14 mouse cellular contexts compared by ENCODE assay signal in genomic region chr9:90694051-90694645, GRCm38 (mm10).
DNase-seq lines count a peak whose midpoint lies in the region; ATAC-seq lines count a peak whose summit lies in the region.
"Had no signal": no experiment of that assay in that cellular context is flagged by ENCODE, and none has a peak within 500 bp of the region (broad histone marks: within the 10 kb centered on the region; RNA-seq: fewer than 3 reads in every experiment).

No protein-coding gene starts in this region.

- intact Hi-C loops in left cerebral cortex, postnatal 4 days (cut with DNase I) = loop anchor here (10.0 kb wide), 1 partner anchor 489 kb away; no protein-coding TSS in a partner anchor
- intact Hi-C loops in left cerebral cortex, postnatal 25 days (cut with DNase I) = loop anchor here (10.0 kb wide), 3 partner anchors 431 to 701 kb away; partner anchors contain the start of genes Zic1 and Zic4

- H3K4me1 ChIP-seq in forebrain, embryonic 15.5 days = peaks cover 17% of the 10 kb centered on the region
- H3K4me1 ChIP-seq in midbrain, embryonic 11.5 days (ENCODE audit: control insufficient read depth, insufficient read depth, low read length) = peaks cover 15% of the 10 kb centered on the region
- H3K4me1 ChIP-seq in kidney, embryonic 16.5 days (ENCODE audit: insufficient read depth, low read length) = no peaks in the 10 kb centered on the region
- H3K4me1 ChIP-seq: heart, embryonic 15.5 days; intestine, embryonic 15.5 days; limb, embryonic 12.5 days; megakaryocyte, embryonic 14.5 days had no signal

- H3K27me3 ChIP-seq in forebrain, embryonic 15.5 days = peaks cover 5% of the 10 kb centered on the region; the same call in 1 of the 2 replicates
- peaks cover 13% of the 10 kb centered on the region for H3K27me3 ChIP-seq in midbrain, embryonic 11.5 days (ENCODE audit: control insufficient read depth, insufficient read depth, low read length)
- H3K27me3 ChIP-seq in kidney, embryonic 16.5 days (ENCODE audit: insufficient read depth, low read length) = 0 out of 2 replicates have a peak, but pooled peaks cover 2% of the 10 kb centered on the region
- H3K27me3 ChIP-seq: heart, embryonic 15.5 days; intestine, embryonic 15.5 days; limb, embryonic 12.5 days; megakaryocyte, embryonic 14.5 days had no signal

- no peak overlapping the region for H3K9ac ChIP-seq in forebrain, embryonic 15.5 days (replicated peaks)
- peak overlapping the region; percentile 41; the same call in 1 of the 2 replicates for H3K9ac ChIP-seq in midbrain, embryonic 11.5 days (ENCODE audit: low read length)
- H3K9ac ChIP-seq in kidney, embryonic 16.5 days (replicated peaks; ENCODE audit: low read length) = no peak overlapping the region
- H3K9ac ChIP-seq: heart, embryonic 15.5 days; intestine, embryonic 15.5 days; limb, embryonic 12.5 days; liver, postnatal 0 days had no signal

- peak; percentile 45 for DNase-seq in left cerebral cortex, postnatal 4 days
- DNase-seq in left cerebral cortex, postnatal 25 days (ENCODE audit: low spot score in 2 of 2) = no peak
- peak; percentile 93 for DNase-seq in midbrain, embryonic 11.5 days (ENCODE audit: low spot score, missing footprints)
- DNase-seq in gastrocnemius, postnatal 10 days = no peak
- no peak for DNase-seq in spleen, postnatal 10 days (ENCODE audit: low spot score in 2 of 2)
- DNase-seq in layer of hippocampus, postnatal 36 days = no peak
- DNase-seq: gastrocnemius, postnatal 36 days; liver, postnatal 0 days had no signal

- no peak overlapping the region for H3K4me3 ChIP-seq in forebrain, embryonic 15.5 days
- H3K4me3 ChIP-seq in midbrain, embryonic 11.5 days (ENCODE audit: low read depth, low read length) = no peak overlapping the region
- no peak overlapping the region for H3K4me3 ChIP-seq in kidney, embryonic 16.5 days (ENCODE audit: low read length)
- H3K4me3 ChIP-seq: heart, embryonic 15.5 days; intestine, embryonic 15.5 days; limb, embryonic 12.5 days; megakaryocyte, embryonic 14.5 days had no signal

- no peak overlapping the region for H3K4me2 ChIP-seq in forebrain, embryonic 15.5 days (replicated peaks)
- H3K4me2 ChIP-seq in midbrain, embryonic 11.5 days = peak overlapping the region; percentile 27
- H3K4me2 ChIP-seq in kidney, embryonic 16.5 days (replicated peaks; ENCODE audit: low read depth, low read length) = no peak overlapping the region
- H3K4me2 ChIP-seq: heart, embryonic 15.5 days; intestine, embryonic 15.5 days; limb, embryonic 12.5 days had no signal

- no peaks in the 10 kb centered on the region for H3K36me3 ChIP-seq in forebrain, embryonic 15.5 days
- H3K36me3 ChIP-seq in midbrain, embryonic 11.5 days (ENCODE audit: control insufficient read depth, insufficient read depth, low read length) = no peaks in the 10 kb centered on the region
- no peaks in the 10 kb centered on the region for H3K36me3 ChIP-seq in kidney, embryonic 16.5 days (ENCODE audit: insufficient read depth, low read length)
- H3K36me3 ChIP-seq: heart, embryonic 15.5 days; intestine, embryonic 15.5 days; limb, embryonic 12.5 days had no signal

- no peak for ATAC-seq in forebrain, embryonic 15.5 days (replicated peaks)
- ATAC-seq in midbrain, embryonic 11.5 days (ENCODE audit: low FRiP score) = no peak
- ATAC-seq in kidney, embryonic 16.5 days (ENCODE audit: low FRiP score, low TSS enrichment) = no peak
- ATAC-seq: intestine, embryonic 15.5 days; liver, postnatal 0 days had no signal

- 25% methylated on average over 13 of the region's 13 CpGs for WGBS in forebrain, embryonic 15.5 days
- WGBS in midbrain, embryonic 11.5 days = 30% methylated on average over 13 of the region's 13 CpGs
- WGBS in kidney, embryonic 16.5 days = 71% methylated on average over 13 of the region's 13 CpGs

- H3K27ac ChIP-seq in forebrain, embryonic 15.5 days (replicated peaks) = peak overlapping the region; percentile 55
- peak overlapping the region; percentile 57; the same call in 1 of the 2 replicates for H3K27ac ChIP-seq in midbrain, embryonic 11.5 days (ENCODE audit: low read depth, low read length)
- no peak overlapping the region for H3K27ac ChIP-seq in kidney, embryonic 16.5 days (ENCODE audit: low read length)
- H3K27ac ChIP-seq: heart, embryonic 15.5 days; intestine, embryonic 15.5 days; limb, embryonic 12.5 days had no signal

- H3K9me3 ChIP-seq in forebrain, embryonic 15.5 days = no peaks in the 10 kb centered on the region
- no peaks in the 10 kb centered on the region for H3K9me3 ChIP-seq in midbrain, embryonic 11.5 days (ENCODE audit: control insufficient read depth, low read length)
- no peaks in the 10 kb centered on the region for H3K9me3 ChIP-seq in kidney, embryonic 16.5 days (ENCODE audit: low read length)
- H3K9me3 ChIP-seq: heart, embryonic 15.5 days; intestine, embryonic 15.5 days; limb, embryonic 12.5 days; megakaryocyte, embryonic 14.5 days had no signal

Comparison
In these comparisons a context has a peak if more than half of its experiments do, and no peak if none do; other contexts are left out.
1. DNase-seq: peak in left cerebral cortex, postnatal 4 days (single experiment) and midbrain, embryonic 11.5 days (single experiment); none in left cerebral cortex, postnatal 25 days (0 of 2), gastrocnemius, postnatal 10 days (single experiment), spleen, postnatal 10 days (0 of 2) and layer of hippocampus, postnatal 36 days (0 of 2).